Mouse (Mus musculus) layer of hippocampus, postnatal 36 days (tissue): ENCODE measurements at regions not wholly inside any gene's neighbourhood (a gene's known extent, or its start where the extent isn't known, plus 50 kb on each side); places are given as distances from the start of the nearest gene placed in this dataset.

Experiments
- DNase-seq, 2 experiments: peaks; one replicate each; pipeline ENCODE4 v3.0.0; 2022

GRCm38 (mm10) chr15:37166744-37167143, 159.2 kb upstream of the Zfp706 start:
- DNase-seq = no peak

DNA sequence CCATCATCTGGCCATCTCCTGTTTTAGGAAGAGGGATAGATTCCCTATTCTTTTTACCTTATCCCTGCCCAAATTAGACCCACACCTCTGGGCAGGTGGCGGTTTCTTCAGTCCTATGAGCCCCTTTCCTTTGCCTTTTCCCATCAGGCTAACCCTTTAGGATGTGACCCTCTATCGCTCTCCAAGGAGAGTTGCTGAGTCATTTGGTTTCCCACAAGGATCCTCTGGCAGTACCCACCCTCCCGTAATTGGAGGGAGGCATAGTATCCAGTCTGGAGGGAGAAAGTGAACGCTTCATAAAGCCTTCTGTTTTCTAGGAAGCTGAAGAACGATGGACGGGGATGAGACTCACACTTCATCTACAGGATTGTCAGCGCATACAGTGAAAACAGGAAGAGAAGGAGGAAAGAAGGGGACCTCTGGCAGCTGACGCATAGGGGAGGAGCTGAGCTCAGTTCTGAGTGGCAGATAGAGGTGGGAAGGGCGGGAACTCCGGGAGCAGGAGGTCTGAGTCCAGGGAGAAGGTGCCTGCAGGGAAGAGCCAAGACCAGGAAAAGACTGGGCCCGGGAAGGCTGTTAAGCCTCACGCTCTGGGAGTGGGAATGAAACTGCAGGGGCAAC, 158.4 kb upstream of the Zfp706 start:
- DNase-seq = no peak

DNA sequence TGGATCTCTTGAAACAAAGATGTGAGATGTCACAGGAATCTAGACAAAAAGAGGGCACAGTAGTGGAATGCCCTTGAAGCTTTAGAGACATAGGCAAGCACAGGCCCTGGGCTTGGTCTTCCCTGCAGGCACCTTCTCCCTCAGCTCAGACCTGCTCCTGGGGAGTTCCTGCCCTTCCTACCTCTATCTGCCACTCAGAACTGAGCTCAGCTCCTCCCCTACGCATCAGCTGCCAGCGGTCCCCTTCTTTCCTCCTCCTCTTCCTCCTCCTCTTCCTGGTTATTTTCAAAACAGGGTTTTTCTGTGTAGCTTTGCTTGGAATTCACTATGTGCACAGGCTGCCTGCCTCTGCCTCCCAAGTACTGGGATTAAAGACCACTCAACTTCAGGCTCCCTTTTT, 157.6 kb upstream of the Zfp706 start:
- DNase-seq = no peak

DNA sequence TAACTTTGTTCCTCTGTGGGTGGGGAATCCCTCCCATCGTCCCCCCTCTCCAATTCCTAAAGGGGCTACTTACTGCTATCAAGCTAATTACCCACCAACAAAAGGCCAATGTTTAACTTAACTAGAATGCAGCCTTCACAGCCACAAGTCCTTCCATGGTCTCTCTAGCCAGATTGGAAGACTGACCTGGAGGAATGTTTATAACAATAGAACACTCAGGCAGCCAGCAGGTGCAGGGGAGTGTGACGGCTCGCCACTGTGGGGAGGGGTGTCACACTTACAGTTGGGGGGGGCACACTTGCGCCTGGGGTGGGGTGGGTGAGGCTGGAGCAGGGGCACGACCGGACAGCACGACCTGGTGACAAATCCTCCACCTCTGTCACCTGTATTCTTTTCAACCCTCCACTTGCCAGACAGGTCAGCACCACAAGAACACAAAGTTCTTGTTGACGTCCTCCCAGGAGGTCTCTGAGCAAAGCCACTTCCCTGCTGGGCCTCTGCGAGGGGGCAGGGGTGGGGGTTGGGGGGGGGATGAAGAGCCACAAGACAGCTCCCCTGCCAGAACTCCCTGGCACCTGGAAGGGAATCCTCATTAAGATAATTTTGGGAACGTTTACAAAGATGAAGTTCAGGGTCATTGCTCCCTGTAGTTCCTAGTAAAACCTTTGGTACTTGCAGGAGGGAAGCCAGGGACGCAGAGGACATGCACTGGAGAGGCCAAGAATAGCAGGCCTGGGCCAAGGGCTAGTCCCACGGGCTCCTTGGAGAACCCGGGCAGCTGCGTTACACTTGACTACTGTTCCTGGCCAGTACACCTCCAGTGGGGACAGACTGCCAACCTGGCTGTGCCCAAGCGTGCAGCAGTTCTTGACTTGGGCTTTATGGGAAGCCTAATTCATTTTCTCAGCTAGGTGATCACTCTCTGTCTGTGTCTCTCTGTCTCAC, 156.9 kb upstream of the Zfp706 start:
- no peak for DNase-seq

GRCm38 (mm10) chr15:37159956-37160355, 152.4 kb upstream of the Zfp706 start:
- no peak for DNase-seq

DNA sequence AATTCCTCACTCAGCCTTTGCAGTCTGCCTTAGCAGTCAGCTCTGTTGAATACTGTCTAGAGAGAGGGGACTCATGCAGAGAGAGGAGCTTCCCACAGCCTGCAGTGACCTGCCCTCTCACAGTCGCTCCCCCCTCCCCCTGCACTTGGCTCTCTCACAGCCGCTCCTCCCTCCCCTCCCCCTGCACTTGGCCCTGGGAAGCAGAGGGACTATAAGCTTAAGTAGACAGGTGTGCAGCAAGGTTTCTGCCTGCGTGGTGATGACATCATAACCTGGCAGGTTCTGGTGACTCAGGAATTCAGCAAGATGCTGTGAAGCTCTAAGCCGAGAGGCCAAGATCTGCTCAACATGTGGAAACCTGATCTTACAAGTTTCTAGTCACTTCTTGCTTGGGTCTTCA, 151.8 kb upstream of the Zfp706 start:
- no peak for DNase-seq

- DNase-seq = no peak
These were observed 149.8 kb upstream of the Zfp706 start for GRCm38 (mm10) chr15:37157386-37157785.

- no peak for DNase-seq
These were observed 147.4 kb upstream of the Zfp706 start for GRCm38 (mm10) chr15:37154934-37155333.

DNA sequence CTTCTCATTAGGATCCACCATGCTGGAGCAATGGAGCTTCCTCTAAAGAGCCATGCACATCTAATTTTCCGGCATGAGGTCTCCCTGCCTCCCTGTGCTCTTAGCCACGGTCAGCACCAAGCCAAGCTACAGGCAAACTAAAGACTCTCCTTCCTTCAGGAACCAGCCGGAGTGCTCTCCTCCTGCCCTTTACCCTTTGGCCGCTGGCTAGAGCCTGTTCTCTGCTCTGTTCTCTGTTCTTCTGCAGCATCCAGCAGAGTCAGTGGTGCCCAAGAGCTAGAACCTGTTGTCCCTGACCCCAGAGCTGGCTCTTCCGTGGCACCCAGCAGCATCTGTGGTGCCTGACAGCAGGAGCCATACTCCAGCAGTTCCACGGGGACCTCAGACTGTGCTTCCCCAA, 145.6 kb upstream of the Zfp706 start:
- DNase-seq = no peak

DNA sequence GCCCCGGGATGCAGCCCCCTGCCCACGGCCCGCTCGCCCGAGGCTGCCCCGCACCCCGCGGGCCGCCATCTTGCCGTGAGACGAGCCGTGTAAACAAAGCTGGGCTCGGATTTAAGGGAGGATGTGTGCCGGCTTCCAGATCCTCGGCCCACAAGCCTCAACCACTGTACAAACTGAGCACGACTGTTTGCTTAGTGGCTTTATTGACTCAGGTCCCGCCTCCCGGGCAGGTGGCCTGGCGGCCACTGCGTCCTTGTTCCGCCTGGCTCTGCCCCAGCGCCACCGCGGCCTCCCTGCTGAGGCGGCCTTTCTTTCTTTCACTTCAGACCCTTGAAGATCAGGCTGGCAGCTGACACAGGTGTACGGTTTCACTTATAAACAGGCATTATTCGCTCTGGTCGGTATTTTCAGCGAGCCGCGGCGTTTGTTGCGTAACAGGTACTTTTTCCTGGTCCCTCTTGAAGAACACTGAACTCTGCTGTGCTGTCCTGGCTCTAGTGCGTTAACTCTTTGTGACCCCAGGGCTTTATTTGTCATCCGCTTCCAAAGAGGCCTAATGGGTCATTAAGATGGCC, 128.1 kb upstream of the Zfp706 start:
- DNase-seq = peak; percentile 55 to 63

DNA sequence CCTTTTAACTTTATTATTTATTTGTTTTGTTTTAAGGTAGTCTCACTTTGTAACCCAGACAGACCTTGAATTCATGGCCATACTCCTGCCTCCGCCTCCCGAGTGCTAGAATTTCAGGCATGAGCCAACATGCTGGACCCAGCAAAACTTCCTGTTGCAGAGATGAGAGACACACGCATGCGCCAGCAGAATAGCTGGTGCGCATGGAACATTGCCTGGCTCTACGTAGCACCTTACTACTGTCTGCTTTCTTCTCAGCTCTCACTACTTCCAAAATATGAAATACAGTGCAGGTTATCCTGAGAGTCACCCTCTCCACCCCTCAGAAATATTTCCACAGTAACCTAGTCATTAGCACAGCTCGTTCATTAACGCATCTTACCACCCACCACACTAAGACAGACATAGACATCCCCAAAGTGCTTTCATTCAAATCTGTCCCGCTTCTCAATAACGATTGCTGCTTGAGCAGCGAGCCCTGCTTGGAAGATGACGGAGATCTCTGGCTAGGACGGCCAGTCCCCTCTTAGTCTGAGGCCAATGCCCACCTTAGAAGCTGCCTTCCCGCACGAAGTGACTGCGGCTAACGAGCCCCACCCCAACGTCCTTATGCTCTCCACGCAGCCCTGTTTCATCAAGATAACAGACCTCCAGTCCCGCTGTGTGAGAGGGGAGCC, 127.5 kb upstream of the Zfp706 start:
- DNase-seq = no peak

DNA sequence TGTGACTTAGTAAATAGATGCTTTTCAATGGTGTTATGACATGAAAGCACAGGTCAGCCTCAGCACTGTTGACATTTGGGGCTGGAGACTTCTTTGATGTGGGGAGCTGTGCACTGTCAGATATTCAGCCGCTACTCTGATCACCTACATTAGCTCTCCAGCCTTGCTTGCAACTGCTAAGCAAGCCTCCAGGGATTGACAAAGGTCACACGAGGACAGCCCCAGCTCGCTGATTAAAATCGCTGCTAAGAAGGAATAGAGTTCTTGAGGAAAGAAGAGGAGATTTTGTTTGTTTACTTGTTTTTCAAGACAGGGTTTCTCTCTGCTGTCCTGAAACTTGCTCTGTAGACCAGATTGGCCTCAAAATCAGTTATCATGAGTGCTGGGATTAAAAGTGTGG, 126.8 kb upstream of the Zfp706 start:
- no peak for DNase-seq

DNA sequence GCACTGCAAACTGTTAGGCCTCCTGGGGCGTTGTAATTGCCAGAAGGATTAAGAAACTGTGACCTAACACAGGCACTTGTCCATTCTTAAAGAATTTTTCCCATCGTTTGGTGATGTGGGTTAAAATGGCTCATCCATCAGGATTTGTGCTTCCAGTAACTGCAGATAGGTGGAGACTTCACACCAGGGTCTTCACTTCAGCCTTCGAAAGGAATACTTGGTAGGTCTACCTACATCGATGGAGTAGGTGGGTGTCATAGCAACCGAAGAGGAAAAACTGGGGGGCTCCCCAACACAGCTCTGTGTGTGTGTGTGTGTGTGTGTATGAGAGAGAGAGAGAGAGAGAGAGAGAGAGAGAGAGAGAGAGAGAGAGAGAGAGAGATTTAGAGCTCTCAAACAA, 126.3 kb upstream of the Zfp706 start:
- no peak for DNase-seq

- DNase-seq = no peak
These were observed 120.1 kb upstream of the Zfp706 start for GRCm38 (mm10) chr15:37127681-37128080.

- no peak for DNase-seq
These were observed 119.6 kb upstream of the Zfp706 start for GRCm38 (mm10) chr15:37127170-37127569.

DNA sequence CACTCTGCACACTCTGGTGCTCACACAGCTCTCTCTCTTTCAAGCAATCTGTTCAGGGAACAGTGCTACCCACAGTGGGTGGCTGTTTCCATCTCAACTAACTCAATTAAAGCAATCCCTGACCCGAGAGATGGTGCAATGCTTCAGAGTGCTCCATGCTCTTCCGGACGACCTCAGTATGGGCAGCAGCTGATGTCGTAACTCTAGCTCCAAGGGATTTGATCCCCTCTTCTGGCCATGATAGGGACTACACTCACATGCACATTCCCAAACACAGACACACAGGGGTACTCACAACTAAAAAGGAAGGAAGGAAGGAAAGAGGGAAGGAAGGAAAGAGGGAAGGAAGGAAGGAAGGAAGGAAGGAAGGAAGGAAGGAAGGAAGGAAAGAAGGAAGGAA, 118.2 kb upstream of the Zfp706 start:
- DNase-seq = no peak

DNA sequence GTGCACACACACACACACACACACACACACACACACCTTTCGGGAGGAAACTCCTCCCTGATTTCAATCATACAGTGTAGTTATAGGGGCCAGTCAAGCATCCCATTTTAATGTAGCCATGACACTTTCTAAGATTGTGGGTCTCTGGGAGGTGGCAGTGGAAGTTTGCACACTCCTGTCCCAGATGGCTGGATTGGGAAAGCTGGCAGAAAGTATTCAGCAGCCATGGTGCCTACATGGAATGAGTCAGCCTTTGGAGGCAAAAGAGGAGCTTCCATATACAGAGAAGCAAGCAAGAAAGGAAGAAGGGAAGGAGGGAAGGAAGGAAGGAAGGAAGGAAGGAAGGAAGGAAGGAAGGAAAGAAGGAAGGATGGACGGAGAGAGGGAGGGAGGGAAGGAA, 117.4 kb upstream of the Zfp706 start:
- no peak for DNase-seq

GRCm38 (mm10) chr15:37124299-37124698, 116.7 kb upstream of the Zfp706 start:
- no peak for DNase-seq

- DNase-seq = peak; percentile 85 to 89
These were observed 112.8 kb upstream of the Zfp706 start for GRCm38 (mm10) chr15:37120381-37120780.

- DNase-seq = peak in 1 of 2 experiments; percentile 62
These were observed 106.5 kb upstream of the Zfp706 start for GRCm38 (mm10) chr15:37114119-37114518.

- no peak for DNase-seq
These were observed 102.9 kb upstream of the Zfp706 start for GRCm38 (mm10) chr15:37110462-37110861.

- no peak for DNase-seq
These were observed 94.5 kb upstream of the Zfp706 start for GRCm38 (mm10) chr15:37102035-37102555.

- DNase-seq = no peak
These were observed 93.8 kb upstream of the Zfp706 start for GRCm38 (mm10) chr15:37101419-37101818.
